Mouse (Mus musculus): ENCODE results near the gene Zfp704. TPM values are rescaled to one million over a fixed set of nuclear protein-coding genes. Genes with fewer than 3 reads are reported as not detected.

Zfp704 gene
- polyA plus RNA-seq, 1 experiment from 2014 or later = 10.2 TPM

GRCm38 (mm10) chr3:9515527-9515926 lies 94.4 kb downstream of the Zfp704 start:
- Histone ChIP-seq H3K9ac (ENCODE audit: low read length) (no peak overlapping the region), H3K4me3 (ENCODE audit: low read depth, low read length) (no peak overlapping the region), H3K27me3 (ENCODE audit: control insufficient read depth, insufficient read depth, low read length) (no peaks in the 10 kb centered on the region), H3K4me2 (ENCODE audit: low read depth, severe bottlenecking) (no peak overlapping the region), H3K36me3 (ENCODE audit: control insufficient read depth, insufficient read depth, low read length) (no peaks in the 10 kb centered on the region), H3K27ac (replicated peaks; ENCODE audit: low read depth, low read length) (no peak overlapping the region), H3K9me3 (ENCODE audit: control insufficient read depth, low read length) (no peaks in the 10 kb centered on the region), H3K4me1 (ENCODE audit: control insufficient read depth, insufficient read depth, low read length) (peaks cover 25% of the 10 kb centered on the region)
- no peak for DNase-seq (ENCODE audit: low spot score)
- no peak for ATAC-seq (ENCODE audit: insufficient number of reproducible peaks, low FRiP score, low TSS enrichment, low read depth)
- 87% methylated on average over 8 of the region's 8 CpGs for WGBS

DNA sequence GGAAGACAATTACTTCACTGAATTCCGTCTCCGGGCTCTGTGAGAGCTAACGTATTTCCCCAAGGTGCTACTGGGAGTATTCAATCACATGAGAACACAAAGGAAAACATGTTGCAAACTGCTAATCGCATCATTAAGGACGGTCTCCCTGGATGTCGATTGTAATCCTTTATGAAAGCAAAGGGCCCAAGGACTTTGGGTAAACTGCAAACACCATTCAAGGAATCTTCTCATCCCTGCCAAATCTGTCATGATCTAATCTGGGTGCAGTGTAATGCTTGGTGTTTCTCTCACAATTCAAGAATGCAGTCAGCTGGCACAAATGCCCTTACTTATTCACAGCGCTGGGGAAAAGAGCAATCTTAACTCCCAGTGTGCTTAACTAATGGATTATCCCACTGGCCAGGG lies 96.2 kb downstream of the Zfp704 start:
- Histone ChIP-seq H3K4me2 (ENCODE audit: low read depth, severe bottlenecking) (no peak overlapping the region), H3K4me1 (ENCODE audit: control insufficient read depth, insufficient read depth, low read length) (peaks cover 12% of the 10 kb centered on the region), H3K4me3 (ENCODE audit: low read depth, low read length) (no peak overlapping the region), H3K9me3 (ENCODE audit: control insufficient read depth, low read length) (no peaks in the 10 kb centered on the region), H3K36me3 (ENCODE audit: control insufficient read depth, insufficient read depth, low read length) (no peaks in the 10 kb centered on the region), H3K27ac (replicated peaks; ENCODE audit: low read depth, low read length) (no peak overlapping the region), H3K9ac (ENCODE audit: low read length) (no peak overlapping the region), H3K27me3 (ENCODE audit: control insufficient read depth, insufficient read depth, low read length) (no peaks in the 10 kb centered on the region)
- ATAC-seq (ENCODE audit: insufficient number of reproducible peaks, low FRiP score, low TSS enrichment, low read depth) (no peak), DNase-seq (ENCODE audit: low spot score) (no peak)
- 81% methylated on average over 7 of the region's 7 CpGs for WGBS

GRCm38 (mm10) chr3:9512199-9512598 lies 97.7 kb downstream of the Zfp704 start:
- H3K36me3 ChIP-seq (ENCODE audit: control insufficient read depth, insufficient read depth, low read length) = no peaks in the 10 kb centered on the region
- 96% methylated on average over 10 of the region's 10 CpGs for WGBS
- DNase-seq (ENCODE audit: low spot score) (no peak), ATAC-seq (ENCODE audit: insufficient number of reproducible peaks, low FRiP score, low TSS enrichment, low read depth) (no peak)
- peaks cover 10% of the 10 kb centered on the region for H3K4me1 ChIP-seq (ENCODE audit: control insufficient read depth, insufficient read depth, low read length)
- no peak overlapping the region for H3K9ac ChIP-seq (ENCODE audit: low read length)
- no peaks in the 10 kb centered on the region for H3K9me3 ChIP-seq (ENCODE audit: control insufficient read depth, low read length)
- no peaks in the 10 kb centered on the region for H3K27me3 ChIP-seq (ENCODE audit: control insufficient read depth, insufficient read depth, low read length)
- H3K27ac ChIP-seq (replicated peaks; ENCODE audit: low read depth, low read length) = no peak overlapping the region
- no peak overlapping the region for H3K4me3 ChIP-seq (ENCODE audit: low read depth, low read length)
- no peak overlapping the region for H3K4me2 ChIP-seq (ENCODE audit: low read depth, severe bottlenecking)

- ATAC-seq (ENCODE audit: insufficient number of reproducible peaks, low FRiP score, low TSS enrichment, low read depth) = no peak
- WGBS = 74% methylated on average over 6 of the region's 6 CpGs
- Histone ChIP-seq H3K4me2 (ENCODE audit: low read depth, severe bottlenecking) (no peak overlapping the region), H3K4me3 (ENCODE audit: low read depth, low read length) (no peak overlapping the region), H3K27ac (replicated peaks; ENCODE audit: low read depth, low read length) (no peak overlapping the region), H3K9ac (ENCODE audit: low read length) (no peak overlapping the region), H3K27me3 (ENCODE audit: control insufficient read depth, insufficient read depth, low read length) (no peaks in the 10 kb centered on the region), H3K9me3 (ENCODE audit: control insufficient read depth, low read length) (no peaks in the 10 kb centered on the region), H3K4me1 (ENCODE audit: control insufficient read depth, insufficient read depth, low read length) (peaks cover under 1% of the 10 kb centered on the region; the same call in 1 of the 2 replicates), H3K36me3 (ENCODE audit: control insufficient read depth, insufficient read depth, low read length) (no peaks in the 10 kb centered on the region)
- no peak for DNase-seq (ENCODE audit: low spot score)
Measured at GRCm38 (mm10) chr3:9505692-9506211, 104.1 kb downstream of the Zfp704 start.

GRCm38 (mm10) chr3:9504371-9504770 lies 105.5 kb downstream of the Zfp704 start:
- Histone ChIP-seq H3K4me2 (ENCODE audit: low read depth, severe bottlenecking) (no peak overlapping the region), H3K36me3 (ENCODE audit: control insufficient read depth, insufficient read depth, low read length) (no peaks in the 10 kb centered on the region), H3K4me3 (ENCODE audit: low read depth, low read length) (no peak overlapping the region), H3K9me3 (ENCODE audit: control insufficient read depth, low read length) (no peaks in the 10 kb centered on the region), H3K9ac (ENCODE audit: low read length) (no peak overlapping the region), H3K27me3 (ENCODE audit: control insufficient read depth, insufficient read depth, low read length) (no peaks in the 10 kb centered on the region), H3K4me1 (ENCODE audit: control insufficient read depth, insufficient read depth, low read length) (peaks cover 6% of the 10 kb centered on the region; the same call in 1 of the 2 replicates), H3K27ac (replicated peaks; ENCODE audit: low read depth, low read length) (no peak overlapping the region)
- ATAC-seq (ENCODE audit: insufficient number of reproducible peaks, low FRiP score, low TSS enrichment, low read depth) (no peak), DNase-seq (ENCODE audit: low spot score) (no peak)
- 95% methylated on average over 4 of the region's 4 CpGs for WGBS

DNA sequence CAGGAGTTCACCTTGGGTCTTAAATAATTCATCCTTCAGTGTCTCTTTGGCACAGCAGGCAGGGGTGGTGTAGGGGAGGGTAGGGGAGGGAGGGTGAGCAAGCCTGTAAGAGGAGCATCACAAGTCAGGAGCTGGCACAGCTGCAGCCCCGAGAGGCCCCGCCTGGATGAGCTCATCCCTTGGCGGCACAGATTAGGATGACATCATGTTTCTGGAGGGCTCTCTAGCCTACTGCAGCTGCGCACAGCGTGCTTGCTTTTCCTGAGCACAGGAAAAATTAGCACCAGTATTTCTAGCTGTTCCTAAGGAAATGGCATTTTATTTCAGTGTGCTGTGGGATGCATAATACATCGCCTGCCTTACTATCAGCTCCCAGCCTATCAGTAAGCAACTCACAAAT lies 109.2 kb downstream of the Zfp704 start:
- H3K9ac ChIP-seq (ENCODE audit: low read length) = no peak overlapping the region
- H3K27me3 ChIP-seq (ENCODE audit: control insufficient read depth, insufficient read depth, low read length) = no peaks in the 10 kb centered on the region
- no peaks in the 10 kb centered on the region for H3K9me3 ChIP-seq (ENCODE audit: control insufficient read depth, low read length)
- H3K4me2 ChIP-seq (ENCODE audit: low read depth, severe bottlenecking) = no peak overlapping the region
- no peak overlapping the region for H3K4me3 ChIP-seq (ENCODE audit: low read depth, low read length)
- H3K36me3 ChIP-seq (ENCODE audit: control insufficient read depth, insufficient read depth, low read length) = no peaks in the 10 kb centered on the region
- ATAC-seq (ENCODE audit: insufficient number of reproducible peaks, low FRiP score, low TSS enrichment, low read depth) = peak; percentile 65; the same call in 1 of the 2 replicates
- DNase-seq (ENCODE audit: low spot score) = peak; percentile 44
- 32% methylated on average over 6 of the region's 6 CpGs for WGBS
- peaks cover 6% of the 10 kb centered on the region for H3K4me1 ChIP-seq (ENCODE audit: control insufficient read depth, insufficient read depth, low read length)
- no peak overlapping the region for H3K27ac ChIP-seq (replicated peaks; ENCODE audit: low read depth, low read length)

- no peaks in the 10 kb centered on the region for H3K9me3 ChIP-seq (ENCODE audit: control insufficient read depth, low read length)
- WGBS = 75% methylated on average over 8 of the region's 8 CpGs
- H3K4me3 ChIP-seq (ENCODE audit: low read depth, low read length) = no peak overlapping the region
- no peaks in the 10 kb centered on the region for H3K27me3 ChIP-seq (ENCODE audit: control insufficient read depth, insufficient read depth, low read length)
- no peak for DNase-seq (ENCODE audit: low spot score)
- no peaks in the 10 kb centered on the region for H3K36me3 ChIP-seq (ENCODE audit: control insufficient read depth, insufficient read depth, low read length)
- peaks cover 6% of the 10 kb centered on the region for H3K4me1 ChIP-seq (ENCODE audit: control insufficient read depth, insufficient read depth, low read length)
- no peak overlapping the region for H3K9ac ChIP-seq (ENCODE audit: low read length)
- no peak for ATAC-seq (ENCODE audit: insufficient number of reproducible peaks, low FRiP score, low TSS enrichment, low read depth)
- H3K4me2 ChIP-seq (ENCODE audit: low read depth, severe bottlenecking) = no peak overlapping the region
- no peak overlapping the region for H3K27ac ChIP-seq (replicated peaks; ENCODE audit: low read depth, low read length)
Measured at GRCm38 (mm10) chr3:9499994-9500553, 109.8 kb downstream of the Zfp704 start.

DNA sequence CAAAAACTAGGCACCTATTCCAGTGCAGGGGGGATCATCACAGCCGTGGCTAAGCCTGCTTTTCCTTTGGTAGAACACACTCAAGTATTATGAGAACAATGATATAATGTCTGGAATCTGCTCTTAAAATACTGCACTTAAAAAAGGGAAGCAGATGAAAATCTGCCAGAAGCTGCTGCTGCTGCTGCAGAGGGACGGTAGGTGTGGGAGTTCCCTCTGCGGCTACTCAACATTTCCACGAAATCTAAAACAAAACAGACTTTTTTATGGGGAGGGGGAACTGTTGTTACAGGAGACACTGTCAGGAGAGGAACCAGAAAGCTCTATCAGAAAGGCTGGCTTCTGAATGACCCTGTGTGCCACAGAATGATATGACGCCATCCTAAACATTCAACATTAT lies 110.4 kb downstream of the Zfp704 start:
- no peaks in the 10 kb centered on the region for H3K9me3 ChIP-seq (ENCODE audit: control insufficient read depth, low read length)
- H3K4me3 ChIP-seq (ENCODE audit: low read depth, low read length) = no peak overlapping the region
- H3K9ac ChIP-seq (ENCODE audit: low read length) = no peak overlapping the region
- H3K4me2 ChIP-seq (ENCODE audit: low read depth, severe bottlenecking) = no peak overlapping the region
- ATAC-seq (ENCODE audit: insufficient number of reproducible peaks, low FRiP score, low TSS enrichment, low read depth) (no peak), DNase-seq (ENCODE audit: low spot score) (no peak)
- peaks cover 9% of the 10 kb centered on the region for H3K4me1 ChIP-seq (ENCODE audit: control insufficient read depth, insufficient read depth, low read length)
- no peak overlapping the region for H3K27ac ChIP-seq (replicated peaks; ENCODE audit: low read depth, low read length)
- no peaks in the 10 kb centered on the region for H3K36me3 ChIP-seq (ENCODE audit: control insufficient read depth, insufficient read depth, low read length)
- H3K27me3 ChIP-seq (ENCODE audit: control insufficient read depth, insufficient read depth, low read length) = no peaks in the 10 kb centered on the region
- 61% methylated on average over 5 of the region's 5 CpGs for WGBS

DNA sequence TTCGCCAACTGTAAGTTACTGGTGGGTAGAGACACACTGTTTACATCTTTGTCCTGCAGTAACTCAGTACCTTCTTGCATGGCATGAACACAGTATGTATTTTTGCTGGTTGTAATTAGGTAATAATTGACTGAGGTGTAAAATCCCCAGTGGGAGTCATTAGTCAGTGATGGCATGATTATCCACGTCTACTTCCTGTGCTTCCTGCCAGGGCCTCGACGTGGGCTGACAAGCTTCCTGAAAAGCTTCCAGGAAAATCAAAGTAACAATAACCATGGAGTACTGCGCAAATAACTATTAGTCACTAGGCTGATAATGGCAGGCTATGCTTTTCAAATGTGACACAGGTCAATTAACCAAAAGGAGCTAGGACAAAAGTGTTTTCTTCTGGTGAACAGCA lies 112.6 kb downstream of the Zfp704 start:
- Histone ChIP-seq H3K36me3 (ENCODE audit: control insufficient read depth, insufficient read depth, low read length) (no peaks in the 10 kb centered on the region), H3K4me3 (ENCODE audit: low read depth, low read length) (no peak overlapping the region), H3K9ac (ENCODE audit: low read length) (no peak overlapping the region), H3K27ac (replicated peaks; ENCODE audit: low read depth, low read length) (no peak overlapping the region), H3K4me1 (ENCODE audit: control insufficient read depth, insufficient read depth, low read length) (peaks cover 10% of the 10 kb centered on the region), H3K9me3 (ENCODE audit: control insufficient read depth, low read length) (no peaks in the 10 kb centered on the region), H3K27me3 (ENCODE audit: control insufficient read depth, insufficient read depth, low read length) (no peaks in the 10 kb centered on the region), H3K4me2 (ENCODE audit: low read depth, severe bottlenecking) (no peak overlapping the region)
- ATAC-seq (ENCODE audit: insufficient number of reproducible peaks, low FRiP score, low TSS enrichment, low read depth) = no peak
- WGBS = 48% methylated on average over 5 of the region's 5 CpGs
- no peak for DNase-seq (ENCODE audit: low spot score)
